ENCODE assay signal across 8 mouse cellular contexts in genomic region chr5:117115836-117116366, GRCm38 (mm10). TPM values are rescaled to one million over a fixed set of nuclear protein-coding genes. Genes with fewer than 3 reads are reported as not detected.
DNase-seq lines count a peak whose midpoint lies in the region; ATAC-seq and TF ChIP-seq lines count a peak whose summit lies in the region.

Suds3 (minus strand) TSS chr5:117116113.

- peak; percentile 90 for TF ChIP-seq RAD21 in MEL (IDR thresholded peaks at IDR 0.05; ENCODE audit: low read depth, low read length)

- H3K9me3 ChIP-seq in MEL (replicated peaks; ENCODE audit: insufficient read depth, low read length), result no peaks in the 10 kb centered on the region
- H3K9me3 ChIP-seq in hindbrain, embryonic 10.5 days, result no peaks in the 10 kb centered on the region
- no peaks in the 10 kb centered on the region for H3K9me3 ChIP-seq in lung, postnatal 0 days (ENCODE audit: low read length)

- WGBS in hindbrain, embryonic 10.5 days, result under 1% methylated on average over 59 of the region's 59 CpGs
- WGBS in lung, postnatal 0 days, result 3% methylated on average over 58 of the region's 59 CpGs

- ATAC-seq in frontal cortex, adult (ENCODE audit: low TSS enrichment), result peak; percentile 66
- ATAC-seq in lung, postnatal 0 days, result peak; percentile 75

- peak in 1 of 2 experiments; percentile 23; a peak in 2 of 4 replicates for TF ChIP-seq EP300 in MEL (IDR thresholded peaks at IDR 0.05; ENCODE audit: low read depth in 1 of 2, low read length in 2 of 2)
- TF ChIP-seq EP300 in lung, postnatal 0 days (IDR thresholded peaks at IDR 0.05), result 0 out of 2 replicates have a peak, but pooled peaks have one; percentile 39

- H3K79me2 ChIP-seq in MEL (ENCODE audit: control insufficient read depth, insufficient read depth, low read length, poor library complexity), result peaks cover 27% of the 10 kb centered on the region

- H3K9ac ChIP-seq in MEL (ENCODE audit: control insufficient read depth, low read depth, low read length, poor library complexity, severe bottlenecking), result peak within 1 kb of the TSS; percentile 98
- peak within 1 kb of the TSS; percentile 81 for H3K9ac ChIP-seq in lung, postnatal 0 days (replicated peaks; ENCODE audit: low read depth)

- peak in 1 of 2 experiments; percentile 36; a peak in 1 of 4 replicates for TF ChIP-seq POLR2A in MEL (IDR thresholded peaks at IDR 0.05; ENCODE audit: control insufficient read depth in 1 of 2, insufficient read depth in 1 of 2, low read depth in 1 of 2, low read length in 2 of 2, poor library complexity in 1 of 2)

- peak within 1 kb of the TSS; percentile 89 for H3K27ac ChIP-seq in MEL (ENCODE audit: control insufficient read depth, low read depth, low read length)
- H3K27ac ChIP-seq in hindbrain, embryonic 10.5 days, result peak within 1 kb of the TSS; percentile 96
- peak within 1 kb of the TSS; percentile 91 for H3K27ac ChIP-seq in lung, postnatal 0 days (ENCODE audit: low read length)

- peak within 1 kb of the TSS; percentile 62 to 93 for H3K4me3 ChIP-seq in MEL (ENCODE audit: control insufficient read depth in 1 of 2, insufficient read depth in 1 of 2, low read depth in 2 of 2, low read length in 2 of 2)
- peak within 1 kb of the TSS; percentile 83 for H3K4me3 ChIP-seq in hindbrain, embryonic 10.5 days
- peak within 1 kb of the TSS; percentile 98 for H3K4me3 ChIP-seq in lung, postnatal 0 days (ENCODE audit: low read depth, low read length)

- peak within 1 kb of the TSS; percentile 68 for H3K4me2 ChIP-seq in lung, postnatal 0 days (replicated peaks; ENCODE audit: low read depth, low read length)

- peak; percentile 84 to 96 (median 94) for TF ChIP-seq CTCF in MEL (IDR thresholded peaks at IDR 0.05 in 2 of 3, conservative IDR thresholded peaks at IDR 0.05 in 1 of 3; ENCODE audit: control insufficient read depth in 1 of 3, insufficient read depth in 1 of 3, low read depth in 2 of 3, low read length in 3 of 3, poor library complexity in 1 of 3, severe bottlenecking in 1 of 3)
- TF ChIP-seq CTCF in lung, postnatal 0 days (IDR thresholded peaks at IDR 0.05), result peak; percentile 96

- no peaks in the 10 kb centered on the region for H3K27me3 ChIP-seq in MEL (ENCODE audit: control insufficient read depth in 1 of 2, insufficient read depth in 2 of 2, low read length in 2 of 2)
- H3K27me3 ChIP-seq in hindbrain, embryonic 10.5 days (ENCODE audit: insufficient read depth, poor library complexity, severe bottlenecking), result peaks cover 6% of the 10 kb centered on the region
- no peaks in the 10 kb centered on the region for H3K27me3 ChIP-seq in lung, postnatal 0 days (replicated peaks; ENCODE audit: insufficient read depth, low read length)

- H3K36me3 ChIP-seq in MEL (ENCODE audit: control insufficient read depth in 1 of 2, insufficient read depth in 2 of 2, low read length in 2 of 2), result peaks cover 4 to 15% of the 10 kb centered on the region in 2 experiments; a peak in 3 of 4 replicates
- peaks cover 30% of the 10 kb centered on the region for H3K36me3 ChIP-seq in hindbrain, embryonic 10.5 days
- 0 out of 2 replicates have a peak, but pooled peaks cover 5% of the 10 kb centered on the region for H3K36me3 ChIP-seq in lung, postnatal 0 days (ENCODE audit: insufficient read depth, low read length)

- H3K4me1 ChIP-seq in MEL (ENCODE audit: control insufficient read depth in 1 of 2, insufficient read depth in 2 of 2, low read length in 2 of 2), result peaks cover 0 to 12% of the 10 kb centered on the region in 2 experiments; a peak in 3 of 4 replicates
- H3K4me1 ChIP-seq in hindbrain, embryonic 10.5 days (replicated peaks), result peaks cover 31% of the 10 kb centered on the region
- peaks cover 3% of the 10 kb centered on the region; the same call in 1 of the 2 replicates for H3K4me1 ChIP-seq in lung, postnatal 0 days (ENCODE audit: insufficient read depth, low read depth, low read length)

- peak; percentile 90 for DNase-seq in MEL (ENCODE audit: low read depth, low spot score)
- DNase-seq in cerebellum, adult 8-10 months, result peak; percentile 100
- DNase-seq in hindbrain, embryonic 10.5 days (ENCODE audit: low spot score), result peak; percentile 92
- peak; percentile 96 for DNase-seq in layer of hippocampus, adult 9-11 months
- peak; percentile 92 for DNase-seq in lung, postnatal 0 days (ENCODE audit: low spot score)
- DNase-seq in ovary, postnatal 14 days (ENCODE audit: low spot score), result peak; percentile 99
- peak; percentile 96 for DNase-seq in thymus, postnatal 14 days

TF ChIP-seq in MEL, 35 proteins besides CTCF, POLR2A, EP300 and RAD21:
- TF ChIP-seq TBP (IDR thresholded peaks at IDR 0.05; ENCODE audit: low read depth, low read length) (0 out of 2 replicates have a peak, but pooled peaks have one; percentile 40), ETS1 (IDR thresholded peaks at IDR 0.05; ENCODE audit: low read depth, low read length) (peak; percentile 38; the same call in 1 of the 2 replicates), CHD1 (IDR thresholded peaks at IDR 0.05; ENCODE audit: low read depth, low read length) (no peak), MAZ (IDR thresholded peaks at IDR 0.05; ENCODE audit: low read depth, low read length) (peak; percentile 77), ELF1 (IDR thresholded peaks at IDR 0.05; ENCODE audit: low read depth, low read length) (peak; percentile 95), ZNF384 (IDR thresholded peaks at IDR 0.05; ENCODE audit: low read depth, low read length) (peak; percentile 28; the same call in 1 of the 2 replicates), TAL1 (IDR thresholded peaks at IDR 0.05; ENCODE audit: low read length) (no peak), ZC3H11A (IDR thresholded peaks at IDR 0.05; ENCODE audit: low read depth, low read length) (peak; percentile 94), SIN3A (IDR thresholded peaks at IDR 0.05; ENCODE audit: low read length) (peak; percentile 91), SMC3 (IDR thresholded peaks at IDR 0.05; ENCODE audit: low read depth, low read length) (peak; percentile 99), POLR2AphosphoS2 (IDR thresholded peaks at IDR 0.05; ENCODE audit: low read length) (no peak), NELFE (IDR thresholded peaks at IDR 0.05; ENCODE audit: low read depth, low read length) (peak; percentile 52; the same call in 1 of the 2 replicates), MXI1 (IDR thresholded peaks at IDR 0.05; ENCODE audit: low read depth, low read length) (peak; percentile 77), KAT2A (conservative IDR thresholded peaks at IDR 0.05; ENCODE audit: low read depth, low read length) (peak; percentile 80; the same call in 1 of the 2 replicates), MAX (IDR thresholded peaks at IDR 0.05; ENCODE audit: low read length) (peak; percentile 100), MEF2A (IDR thresholded peaks at IDR 0.05; ENCODE audit: extremely low read depth, insufficient replicate concordance, low read depth, low read length, poor library complexity, severe bottlenecking) (no peak), HCFC1 (IDR thresholded peaks at IDR 0.05; ENCODE audit: low read depth, low read length) (peak; percentile 94)

RNA-seq across cellular contexts. Expression of gene Suds3, which starts in this region (rescaled TPM):
- 64.6 and 67.8 TPM in 2 replicates for total RNA-seq in MEL (2012; rRNA removed)
- polyA plus RNA-seq in MEL (2012; ENCODE audit: insufficient read depth in 1 of 2, insufficient read length in 2 of 2, low read depth in 1 of 2, low replicate concordance in 2 of 2, missing spikeins in 1 of 2), result 100 to 1,000 TPM in 1 of 2 experiments, not detected in 1; 102 TPM
- polyA plus RNA-seq in hindbrain, embryonic 10.5 days (2016; fragmentation: Nextera tagmentation; extraction: Ambion mirVana), result 79.1 and 90.4 TPM in 2 replicates
- polyA plus RNA-seq in lung, postnatal 0 days (2015; fragmentation: Nextera tagmentation; extraction: Ambion mirVana), result 47.1 and 57.8 TPM in 2 replicates

Comparison
In these comparisons a context has a peak if more than half of its experiments do, and no peak if none do; other contexts are left out.
1. Peak in every context shown above with its lines: DNase-seq, ATAC-seq, H3K4me3 ChIP-seq and H3K27ac ChIP-seq.